Mouse (Mus musculus) stomach, embryonic 15.5 days (tissue): ENCODE measurements around the gene Zfhx3. TPM values are rescaled to one million over a fixed set of nuclear protein-coding genes. Genes with fewer than 3 reads are reported as not detected.
"Not testable (repeated sequence)": the region's sequence is repeated elsewhere in the genome, so short reads cannot be mapped to it uniquely, and the experiment has no call there.

Experiments used
- ATAC-seq: fragments of 200-750 bp; cut with Nextera tagmentation; 2 replicates; pipeline ENCODE4 v1.8.0; 2017; ENCODE audit warnings: low read depth, moderate number of reproducible peaks, moderate TSS enrichment; ENCODE audit not compliant: insufficient read depth, low FRiP score
- H3K27ac ChIP-seq: fragments of 300-500 bp; sonication (generic); 2 replicates; pipeline ENCODE4 v1.5.1; 2015; ENCODE audit warnings: mild to moderate bottlenecking, inconsistent platforms
- H3K27me3 ChIP-seq: fragments of 300-500 bp; sonication (generic); replicated peaks from 2 replicates; pipeline ENCODE4 v1.6.1; 2015; ENCODE audit warnings: inconsistent platforms
- H3K36me3 ChIP-seq: fragments of 300-500 bp; sonication (generic); 2 replicates; pipeline ENCODE4 v1.6.1; 2015; ENCODE audit warnings: inconsistent platforms
- H3K4me1 ChIP-seq: fragments of 300-500 bp; sonication (generic); 2 replicates; pipeline ENCODE4 v1.6.1; 2015; ENCODE audit warnings: inconsistent platforms
- H3K4me2 ChIP-seq: fragments of 300-500 bp; sonication (generic); 2 replicates; pipeline ENCODE4 v1.6.1; 2015; ENCODE audit warnings: mild to moderate bottlenecking, inconsistent platforms
- H3K4me3 ChIP-seq: fragments of 300-500 bp; sonication (generic); replicated peaks from 2 replicates; pipeline ENCODE4 v1.5.1; 2015; ENCODE audit warnings: inconsistent platforms
- H3K9ac ChIP-seq: fragments of 300-500 bp; sonication (generic); 2 replicates; pipeline ENCODE4 v1.6.1; 2015; ENCODE audit warnings: inconsistent platforms
- H3K9me3 ChIP-seq: fragments of 300-500 bp; sonication (generic); 2 replicates; pipeline ENCODE4 v1.6.1; 2016; ENCODE audit warnings: inconsistent platforms
- WGBS: fragments of 180-500 bp; shearing (Covaris S2); methylation state at CpG from one replicate; pipeline ENCODE4 v1.1.7; 2015; 5-methylcytosine and 5-hydroxymethylcytosine counted together
- polyA plus RNA-seq: library from polyadenylated mRNA; unstranded; fragments of >200 nt; fragmentation: Nextera tagmentation; extraction: Ambion mirVana; gene quantifications from 2 replicates; pipeline ENCODE4 v1.2.1, GENCODE M21; 2015

Gene Zfhx3
- polyA plus RNA-seq, result 12.9 and 14.3 TPM in 2 replicates

GRCm38 (mm10) chr8:107941922-107942694, at the start of gene Zfhx3:
TSS of gene Zfhx3 (plus strand) at chr8:107942644.
- no peaks in the 10 kb centered on the region for H3K36me3 ChIP-seq
- peak within 1 kb of the TSS; percentile 46 for H3K4me2 ChIP-seq
- H3K4me3 ChIP-seq, result peak within 1 kb of the TSS; percentile 23
- H3K9me3 ChIP-seq, result no peaks in the 10 kb centered on the region
- no peak for ATAC-seq
- H3K27ac ChIP-seq, result no peak within 1 kb of the TSS
- H3K4me1 ChIP-seq, result peaks cover 4% of the 10 kb centered on the region; the same call in 1 of the 2 replicates
- no peaks in the 10 kb centered on the region; the same call in 1 of the 2 replicates for H3K27me3 ChIP-seq
- H3K9ac ChIP-seq, result no peak within 1 kb of the TSS
- WGBS, result 22% methylated on average over 11 of the region's 11 CpGs

- Histone ChIP-seq H3K4me3 (no peak overlapping the region), H3K36me3 (no peaks in the 10 kb centered on the region), H3K9ac (no peak overlapping the region), H3K4me2 (no peak overlapping the region), H3K4me1 (no peaks in the 10 kb centered on the region), H3K9me3 (no peaks in the 10 kb centered on the region), H3K27ac (no peak overlapping the region), H3K27me3 (no peaks in the 10 kb centered on the region)
- 86% methylated on average over 12 of the region's 12 CpGs for WGBS
- no peak for ATAC-seq
These were observed 23.5 kb upstream of the Zfhx3 start for GRCm38 (mm10) chr8:107918984-107919383.

GRCm38 (mm10) chr8:107926149-107926548, 16.3 kb upstream of the Zfhx3 start:
- H3K9ac ChIP-seq, result no peak overlapping the region
- WGBS, result 80% methylated on average over 15 of the region's 15 CpGs
- no peak for ATAC-seq
- H3K4me1 ChIP-seq, result no peaks in the 10 kb centered on the region
- H3K36me3 ChIP-seq, result no peaks in the 10 kb centered on the region
- no peak overlapping the region for H3K4me3 ChIP-seq
- H3K27ac ChIP-seq, result no peak overlapping the region
- no peak overlapping the region for H3K4me2 ChIP-seq
- no peaks in the 10 kb centered on the region for H3K27me3 ChIP-seq
- no peaks in the 10 kb centered on the region for H3K9me3 ChIP-seq

GRCm38 (mm10) chr8:107936725-107937124, 5.7 kb upstream of the Zfhx3 start:
- H3K4me1 ChIP-seq, result no peaks in the 10 kb centered on the region
- no peaks in the 10 kb centered on the region for H3K27me3 ChIP-seq
- H3K27ac ChIP-seq, result no peak overlapping the region
- H3K9ac ChIP-seq, result no peak overlapping the region
- no peaks in the 10 kb centered on the region for H3K9me3 ChIP-seq
- no peak for ATAC-seq
- no peak overlapping the region for H3K4me2 ChIP-seq
- no peak overlapping the region for H3K4me3 ChIP-seq
- no peaks in the 10 kb centered on the region for H3K36me3 ChIP-seq
- 90% methylated on average over 4 of the region's 4 CpGs for WGBS

- H3K4me3 ChIP-seq, H3K4me1 ChIP-seq, H3K4me2 ChIP-seq, H3K9me3 ChIP-seq, H3K27ac ChIP-seq, H3K9ac ChIP-seq, H3K27me3 ChIP-seq, ATAC-seq, H3K36me3 ChIP-seq: not testable (repeated sequence)
- 89% methylated on average over 5 of the region's 5 CpGs for WGBS
These were observed 4.2 kb upstream of the Zfhx3 start for GRCm38 (mm10) chr8:107938231-107938630.

- WGBS, result 82% methylated on average over 8 of the region's 8 CpGs
- no peak for ATAC-seq
These were observed 2.3 kb upstream of the Zfhx3 start for GRCm38 (mm10) chr8:107940181-107940580.

GRCm38 (mm10) chr8:107942752-107943510, 487 bp downstream of the Zfhx3 start:
- Histone ChIP-seq H3K9me3 (no peaks in the 10 kb centered on the region), H3K4me1 (peaks cover 4% of the 10 kb centered on the region; the same call in 1 of the 2 replicates), H3K27ac (no peak overlapping the region), H3K27me3 (no peaks in the 10 kb centered on the region; the same call in 1 of the 2 replicates), H3K36me3 (no peaks in the 10 kb centered on the region), H3K4me2 (peak overlapping the region; percentile 46), H3K4me3 (peak overlapping the region; percentile 23), H3K9ac (no peak overlapping the region)
- ATAC-seq, result no peak; the same call in 1 of the 2 replicates
- 3% methylated on average over 17 of the region's 17 CpGs for WGBS

More at GRCm38 (mm10) chr8:107940181-107940580, 2.3 kb upstream of the Zfhx3 start:
- Histone ChIP-seq H3K27me3 (no peaks in the 10 kb centered on the region; the same call in 1 of the 2 replicates), H3K4me3 (no peak overlapping the region), H3K4me1 (peaks cover 4% of the 10 kb centered on the region; the same call in 1 of the 2 replicates), H3K27ac (no peak overlapping the region), H3K36me3 (no peaks in the 10 kb centered on the region), H3K4me2 (no peak overlapping the region), H3K9ac (no peak overlapping the region), H3K9me3 (no peaks in the 10 kb centered on the region)

GRCm38 (mm10) chr8:107943550-107944348, 1.3 kb downstream of the Zfhx3 start:
- Histone ChIP-seq H3K9me3 (no peaks in the 10 kb centered on the region), H3K36me3 (no peaks in the 10 kb centered on the region), H3K4me2 (peak overlapping the region; percentile 46; the same call in 1 of the 2 replicates), H3K4me1 (peaks cover 4% of the 10 kb centered on the region; the same call in 1 of the 2 replicates), H3K9ac (no peak overlapping the region), H3K4me3 (no peak overlapping the region), H3K27ac (no peak overlapping the region), H3K27me3 (no peaks in the 10 kb centered on the region; the same call in 1 of the 2 replicates)
- WGBS, result 17% methylated on average over 10 of the region's 10 CpGs
- ATAC-seq, result no peak

- H3K9ac ChIP-seq, result no peak overlapping the region
- no peak for ATAC-seq
- peaks cover 4% of the 10 kb centered on the region; the same call in 1 of the 2 replicates for H3K4me1 ChIP-seq
- no peaks in the 10 kb centered on the region for H3K9me3 ChIP-seq
- no peak overlapping the region for H3K27ac ChIP-seq
- no peaks in the 10 kb centered on the region for H3K36me3 ChIP-seq
- H3K4me3 ChIP-seq, result peak overlapping the region; percentile 16
- H3K27me3 ChIP-seq, result peaks cover 4% of the 10 kb centered on the region; the same call in 1 of the 2 replicates
- H3K4me2 ChIP-seq, result peak overlapping the region; percentile 50
- WGBS, result 21% methylated on average over 31 of the region's 31 CpGs
These were observed 2.5 kb downstream of the Zfhx3 start for GRCm38 (mm10) chr8:107944676-107945600.

- 33% methylated on average over 5 of the region's 5 CpGs for WGBS
- Histone ChIP-seq H3K4me1 (peaks cover 4% of the 10 kb centered on the region; the same call in 1 of the 2 replicates), H3K9ac (no peak overlapping the region), H3K36me3 (no peaks in the 10 kb centered on the region), H3K4me3 (no peak overlapping the region), H3K4me2 (peak overlapping the region; percentile 32), H3K9me3 (no peaks in the 10 kb centered on the region), H3K27me3 (peaks cover 4% of the 10 kb centered on the region; the same call in 1 of the 2 replicates), H3K27ac (no peak overlapping the region)
- no peak for ATAC-seq
These were observed 4.4 kb downstream of the Zfhx3 start for GRCm38 (mm10) chr8:107946888-107947287.
